Comparison of ENCODE assay signal across 9 mouse cellular contexts in genomic region chr12:99220333-99220732, GRCm38 (mm10).
A peak's percentile ranks its signal among the peaks of the same experiment; 100 is the strongest.
DNase-seq lines count a peak whose midpoint lies in the region; ATAC-seq lines count a peak whose summit lies in the region.
"Had no signal": no experiment of that assay in that cellular context is flagged by ENCODE, and none has a peak within 500 bp of the region (broad histone marks: within the 10 kb centered on the region; RNA-seq: fewer than 3 reads in every experiment).

No protein-coding gene starts in this region.

- 0 out of 2 replicates have a peak overlapping the region, but pooled peaks have one; percentile 7 for H3K4me2 ChIP-seq in embryonic facial prominence, embryonic 12.5 days (replicated peaks)
- peak overlapping the region; percentile 17 for H3K4me2 ChIP-seq in neural tube, embryonic 15.5 days

- H3K4me3 ChIP-seq in embryonic facial prominence, embryonic 12.5 days, result no peak overlapping the region
- no peak overlapping the region for H3K4me3 ChIP-seq in neural tube, embryonic 15.5 days (replicated peaks)
- H3K4me3 ChIP-seq: megakaryocyte, embryonic 14.5 days had no signal

- H3K27me3 ChIP-seq in embryonic facial prominence, embryonic 12.5 days, result no peaks in the 10 kb centered on the region
- no peaks in the 10 kb centered on the region for H3K27me3 ChIP-seq in neural tube, embryonic 15.5 days (replicated peaks)
- H3K27me3 ChIP-seq: megakaryocyte, embryonic 14.5 days had no signal

- H3K36me3 ChIP-seq in embryonic facial prominence, embryonic 12.5 days, result no peaks in the 10 kb centered on the region
- no peaks in the 10 kb centered on the region for H3K36me3 ChIP-seq in neural tube, embryonic 15.5 days

- H3K9me3 ChIP-seq in embryonic facial prominence, embryonic 12.5 days, result no peaks in the 10 kb centered on the region
- no peaks in the 10 kb centered on the region for H3K9me3 ChIP-seq in neural tube, embryonic 15.5 days (replicated peaks)
- H3K9me3 ChIP-seq: megakaryocyte, embryonic 14.5 days had no signal

- peak; percentile 41 to 68 for DNase-seq in cerebellum, postnatal 4 days (ENCODE audit: low spot score in 2 of 2)
- no peak for DNase-seq in cerebellum, postnatal 36 days
- peak; percentile 42 to 67 for DNase-seq in layer of hippocampus, postnatal 10 days (ENCODE audit: low spot score in 2 of 2)
- no peak for DNase-seq in liver
- no peak for DNase-seq in adrenal gland, postnatal 4 days (ENCODE audit: low spot score in 2 of 2)
- DNase-seq in spleen, postnatal 10 days (ENCODE audit: low spot score in 2 of 2), result no peak

- 16% methylated on average over 8 of the region's 8 CpGs for WGBS in embryonic facial prominence, embryonic 12.5 days
- 12% methylated on average over 8 of the region's 8 CpGs for WGBS in neural tube, embryonic 15.5 days

- peaks cover 37% of the 10 kb centered on the region for H3K4me1 ChIP-seq in embryonic facial prominence, embryonic 12.5 days
- H3K4me1 ChIP-seq in neural tube, embryonic 15.5 days, result peaks cover 70% of the 10 kb centered on the region

- no peak overlapping the region for H3K9ac ChIP-seq in embryonic facial prominence, embryonic 12.5 days
- no peak overlapping the region for H3K9ac ChIP-seq in neural tube, embryonic 15.5 days (replicated peaks)

- ATAC-seq in embryonic facial prominence, embryonic 12.5 days (ENCODE audit: insufficient number of reproducible peaks, insufficient read depth, low FRiP score, low TSS enrichment), result no peak
- ATAC-seq in neural tube, embryonic 15.5 days (ENCODE audit: low FRiP score), result 0 out of 2 replicates have a peak, but pooled peaks have one; percentile 25

- no peak overlapping the region for H3K27ac ChIP-seq in embryonic facial prominence, embryonic 12.5 days
- H3K27ac ChIP-seq in neural tube, embryonic 15.5 days (replicated peaks), result peak overlapping the region; percentile 39; the same call in 1 of the 2 replicates

Comparison
In these comparisons a context has a peak if more than half of its experiments do, and no peak if none do; other contexts are left out.
1. DNase-seq: peak in cerebellum, postnatal 4 days (2 of 2) and layer of hippocampus, postnatal 10 days (2 of 2); none in cerebellum, postnatal 36 days (0 of 2), liver (single experiment), adrenal gland, postnatal 4 days (0 of 2) and spleen, postnatal 10 days (0 of 2).